Mouse (Mus musculus) liver, embryonic 15.5 days (tissue): ENCODE data around the gene Vps53. TPM values are rescaled to one million over a fixed set of nuclear protein-coding genes. Genes with fewer than 3 reads are reported as not detected.

Experiments
- ATAC-seq: fragments of 200-750 bp; cut with Nextera tagmentation; 2 replicates; pipeline ENCODE4 v1.8.0; 2017; ENCODE audit warnings: moderate number of reproducible peaks, mild to moderate bottlenecking, moderate library complexity; ENCODE audit not compliant: insufficient read depth
- H3K27ac ChIP-seq: fragments of 300-500 bp; sonication (generic); replicated peaks from 2 replicates; pipeline ENCODE4 v1.5.1; 2015; ENCODE audit warnings: mild to moderate bottlenecking, inconsistent platforms
- H3K27me3 ChIP-seq: fragments of 300-500 bp; sonication (generic); 2 replicates; pipeline ENCODE4 v1.6.1; 2015; ENCODE audit warnings: mild to moderate bottlenecking, inconsistent platforms
- H3K36me3 ChIP-seq: fragments of 300-500 bp; sonication (generic); replicated peaks from 2 replicates; pipeline ENCODE4 v1.6.1; 2015; ENCODE audit warnings: moderate library complexity, mild to moderate bottlenecking, inconsistent platforms
- H3K4me1 ChIP-seq: fragments of 300-500 bp; sonication (generic); replicated peaks from 2 replicates; pipeline ENCODE4 v1.6.1; 2015; ENCODE audit warnings: inconsistent platforms
- H3K4me2 ChIP-seq: fragments of 300-500 bp; sonication (generic); 2 replicates; pipeline ENCODE4 v1.6.1; 2015; ENCODE audit warnings: moderate library complexity, mild to moderate bottlenecking, inconsistent platforms
- H3K4me3 ChIP-seq: fragments of 300-500 bp; sonication (generic); replicated peaks from 2 replicates; pipeline ENCODE4 v1.5.1; 2015; ENCODE audit warnings: mild to moderate bottlenecking, inconsistent platforms
- H3K9ac ChIP-seq: fragments of 300-500 bp; sonication (generic); 2 replicates; pipeline ENCODE4 v1.6.1; 2015; ENCODE audit warnings: moderate library complexity, mild to moderate bottlenecking, inconsistent platforms
- H3K9me3 ChIP-seq: fragments of 300-500 bp; sonication (generic); replicated peaks from 2 replicates; pipeline ENCODE4 v1.6.1; 2016; ENCODE audit warnings: inconsistent platforms
- WGBS: fragments of 180-500 bp; shearing (Covaris S2); methylation state at CpG from one replicate; pipeline ENCODE4 v1.1.7; 2015; ENCODE audit warnings: mixed read lengths; ENCODE audit not compliant: insufficient replicate concordance; 5-methylcytosine and 5-hydroxymethylcytosine counted together
- polyA plus RNA-seq: library from polyadenylated mRNA; unstranded; fragments of >200 nt; fragmentation: Nextera tagmentation; extraction: Ambion mirVana; gene quantifications from 2 replicates; pipeline ENCODE4 v1.2.1, GENCODE M21; 2015

Vps53 gene
- polyA plus RNA-seq, 1 experiment from 2014 or later = 13.5 TPM

DNA sequence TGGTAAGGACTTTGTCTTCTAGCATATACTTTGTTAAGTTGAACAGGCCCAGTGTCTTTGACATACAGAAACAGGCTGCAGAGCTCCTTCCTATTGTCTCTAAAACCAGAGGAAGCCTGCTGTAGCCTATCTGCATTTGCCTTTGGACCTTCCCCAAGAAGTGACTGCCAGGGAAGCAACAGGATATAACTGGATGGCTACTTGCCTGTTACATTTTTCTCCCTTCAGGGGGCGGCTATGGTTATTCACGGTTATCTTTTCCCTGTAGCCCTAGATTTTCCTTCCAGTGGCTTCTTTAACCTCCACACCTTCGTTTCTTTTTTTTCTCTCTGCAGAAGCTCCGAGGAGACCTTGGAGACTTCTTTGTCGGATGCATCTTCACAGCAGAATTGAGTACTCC, 27.3 kb upstream of the Vps53 start:
- no peak for ATAC-seq
- H3K9ac ChIP-seq = no peak overlapping the region

DNA sequence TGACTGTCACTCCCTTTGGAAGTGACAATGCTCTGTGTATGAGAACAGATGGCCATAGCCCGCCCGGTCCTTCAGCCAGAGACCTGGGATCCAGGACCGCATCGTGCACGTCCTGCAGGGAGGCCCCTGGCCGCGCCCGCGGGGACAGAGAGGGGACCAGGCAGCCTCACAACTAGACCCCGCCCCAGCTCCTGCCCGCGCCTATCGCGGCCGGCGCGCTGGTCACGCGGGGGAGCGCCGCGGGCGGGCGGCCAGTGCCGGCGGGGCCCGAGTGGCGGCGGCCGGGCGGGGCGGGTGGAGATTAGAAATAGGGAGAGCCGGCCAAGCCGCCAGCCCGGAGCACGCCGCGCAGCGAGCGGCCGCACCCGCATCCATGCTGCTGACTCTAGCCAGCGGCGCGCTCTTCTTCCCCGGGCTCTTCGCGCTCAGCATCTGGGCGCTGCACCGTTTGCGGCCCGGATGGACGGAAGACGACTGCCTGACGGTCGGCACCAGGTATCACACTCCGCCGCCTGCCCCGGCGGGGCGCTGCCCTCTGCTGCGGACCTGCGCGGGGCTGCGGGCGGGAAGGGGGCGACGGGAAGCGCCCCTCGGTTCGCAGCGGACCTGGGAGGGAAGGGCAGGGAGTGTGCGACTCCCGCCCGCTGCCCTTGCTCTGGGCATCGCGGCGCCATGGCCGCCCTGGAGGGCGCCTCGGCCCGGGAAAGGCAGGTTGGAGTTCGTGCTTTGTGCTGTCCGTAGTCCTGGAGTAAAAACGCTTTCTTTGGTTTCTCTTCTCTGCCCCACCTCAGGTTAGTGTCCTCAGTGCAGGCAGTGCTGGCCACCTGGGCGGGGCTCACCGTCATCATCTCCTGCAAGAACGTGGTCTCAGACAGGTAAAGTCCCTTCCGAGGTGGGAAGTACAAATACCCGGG, 22.6 kb upstream of the Vps53 start:
- Histone ChIP-seq H3K4me3 (peak overlapping the region; percentile 67), H3K9ac (peak overlapping the region; percentile 65), H3K4me1 (peaks cover 20% of the 10 kb centered on the region), H3K9me3 (no peaks in the 10 kb centered on the region), H3K27ac (no peak overlapping the region), H3K27me3 (peaks cover 54% of the 10 kb centered on the region), H3K36me3 (no peaks in the 10 kb centered on the region), H3K4me2 (peak overlapping the region; percentile 98)
- under 1% methylated on average over 89 of the region's 90 CpGs for WGBS
- peak; percentile 96 for ATAC-seq

More for the DNA sequence above, 27.3 kb upstream of the Vps53 start:
- Histone ChIP-seq H3K9me3 (no peaks in the 10 kb centered on the region), H3K36me3 (peaks cover 11% of the 10 kb centered on the region), H3K4me1 (peaks cover 15% of the 10 kb centered on the region), H3K27ac (no peak overlapping the region), H3K27me3 (peaks cover 28% of the 10 kb centered on the region), H3K4me3 (no peak overlapping the region), H3K4me2 (no peak overlapping the region)
- WGBS = 79% methylated on average over 5 of the region's 5 CpGs

DNA sequence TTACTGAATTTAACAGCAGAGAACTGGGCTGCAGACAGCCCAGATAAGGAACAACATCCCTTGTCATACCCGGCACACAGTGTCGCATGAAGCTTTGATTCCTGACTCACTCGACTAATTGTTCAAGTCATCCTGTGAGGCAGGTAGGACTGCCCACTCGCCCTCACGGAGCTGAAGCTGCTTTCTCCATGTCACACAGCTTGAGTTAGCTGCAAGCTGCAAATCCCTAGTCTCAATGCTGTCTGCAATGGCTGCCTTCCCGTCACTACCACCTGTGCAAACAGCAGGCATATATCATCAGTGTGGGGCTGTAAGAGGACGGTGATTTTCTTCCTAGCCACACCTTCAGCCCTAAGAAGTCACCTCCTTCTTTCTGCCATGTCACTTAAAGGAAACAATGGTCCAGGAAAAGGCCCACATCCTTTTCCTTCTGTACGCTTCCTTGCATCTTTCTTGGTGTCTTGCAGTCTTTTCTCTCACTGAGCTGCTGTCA, 17.6 kb upstream of the Vps53 start:
- ATAC-seq = no peak
- Histone ChIP-seq H3K4me1 (peaks cover 8% of the 10 kb centered on the region), H3K4me3 (no peak overlapping the region), H3K27me3 (peaks cover 28% of the 10 kb centered on the region), H3K9me3 (no peaks in the 10 kb centered on the region), H3K27ac (no peak overlapping the region), H3K4me2 (no peak overlapping the region), H3K36me3 (no peaks in the 10 kb centered on the region), H3K9ac (no peak overlapping the region)
- 39% methylated on average over 8 of the region's 8 CpGs for WGBS

DNA sequence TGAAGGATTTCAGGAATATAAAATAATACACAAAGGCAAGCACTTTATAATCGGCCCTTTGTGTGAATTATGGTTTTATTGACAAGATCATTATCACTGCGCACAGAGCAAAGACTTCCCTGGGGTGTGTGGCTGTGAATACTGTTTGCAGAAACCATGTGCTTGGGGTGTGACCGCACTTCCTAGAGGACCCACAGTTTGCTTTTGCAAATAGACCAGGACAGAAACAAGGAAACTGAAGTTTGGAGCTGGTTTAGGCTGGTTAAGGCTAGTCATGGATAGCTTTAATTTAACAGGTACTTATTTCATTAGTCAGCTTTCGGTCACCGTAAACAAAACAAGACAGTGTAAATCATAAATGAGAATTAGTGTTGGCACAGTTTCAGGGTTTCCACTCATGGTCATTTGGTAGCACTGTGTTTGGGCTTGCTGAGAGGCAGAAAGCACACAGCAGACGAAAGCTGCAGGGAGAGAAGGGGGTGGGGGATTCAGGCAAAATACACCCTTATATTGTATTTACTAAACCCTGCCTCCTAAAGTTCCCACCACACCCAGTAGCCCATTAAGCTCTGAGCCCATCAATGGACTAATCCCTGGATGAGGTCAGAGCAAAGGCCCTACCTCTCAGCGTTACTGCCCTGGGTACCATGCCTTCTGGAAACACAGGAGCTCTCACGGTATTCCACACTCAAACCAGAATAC, 17.0 kb upstream of the Vps53 start:
- ATAC-seq = no peak
- H3K9me3 ChIP-seq = no peaks in the 10 kb centered on the region
- no peak overlapping the region for H3K4me3 ChIP-seq
- H3K4me1 ChIP-seq = peaks cover 2% of the 10 kb centered on the region; the same call in 1 of the 2 replicates
- H3K36me3 ChIP-seq = no peaks in the 10 kb centered on the region
- no peak overlapping the region for H3K4me2 ChIP-seq
- peaks cover 22% of the 10 kb centered on the region for H3K27me3 ChIP-seq
- no peak overlapping the region for H3K9ac ChIP-seq
- WGBS = 59% methylated on average over 8 of the region's 8 CpGs
- no peak overlapping the region for H3K27ac ChIP-seq

DNA sequence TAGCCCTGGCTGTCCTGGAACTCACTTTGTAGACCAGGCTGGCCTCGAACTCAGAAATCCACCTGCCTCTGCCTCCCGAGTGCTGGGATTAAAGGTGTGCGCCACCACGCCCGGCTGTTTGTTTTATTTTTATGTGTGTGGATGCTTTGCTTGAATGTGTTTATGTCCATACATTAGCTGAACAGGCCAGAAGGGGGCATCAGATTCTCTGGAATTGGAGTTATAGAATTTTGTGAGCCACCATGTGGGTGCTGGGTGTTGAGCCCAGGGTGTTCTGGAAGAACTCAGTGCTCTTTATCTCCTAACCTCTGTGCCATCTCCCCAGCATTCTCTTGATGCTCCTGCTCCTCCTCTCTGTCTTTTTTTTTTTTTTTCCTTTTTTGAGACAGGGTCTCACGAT, 7.5 kb upstream of the Vps53 start:
- Histone ChIP-seq H3K4me2 (no peak overlapping the region), H3K4me1 (no peaks in the 10 kb centered on the region), H3K9me3 (no peaks in the 10 kb centered on the region), H3K9ac (no peak overlapping the region), H3K27me3 (no peaks in the 10 kb centered on the region), H3K27ac (no peak overlapping the region), H3K36me3 (no peaks in the 10 kb centered on the region), H3K4me3 (no peak overlapping the region)
- 72% methylated on average over 6 of the region's 6 CpGs for WGBS
- no peak for ATAC-seq

DNA sequence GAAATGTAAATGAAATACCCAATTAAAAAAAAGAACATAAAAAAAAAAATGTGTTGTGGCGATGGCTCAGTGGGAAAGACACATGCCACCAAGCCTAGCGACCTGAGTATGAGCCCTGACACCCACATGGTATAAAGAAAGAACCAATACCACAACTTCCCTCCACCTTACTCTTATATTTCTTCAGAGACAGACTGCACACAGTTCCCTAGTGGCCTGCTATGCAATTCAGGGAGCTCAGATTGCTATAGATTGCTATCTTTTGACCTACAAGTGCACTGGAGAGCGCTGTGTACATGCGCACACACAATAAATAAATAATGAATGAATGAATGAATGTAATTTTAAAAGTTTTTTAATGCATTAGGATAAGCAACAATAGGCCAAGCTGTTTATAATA, 4.3 kb upstream of the Vps53 start:
- Histone ChIP-seq H3K36me3 (0 out of 2 replicates have a peak, but pooled peaks cover 4% of the 10 kb centered on the region), H3K9me3 (no peaks in the 10 kb centered on the region), H3K4me3 (no peak overlapping the region), H3K27me3 (no peaks in the 10 kb centered on the region), H3K9ac (no peak overlapping the region), H3K4me1 (peaks cover 9% of the 10 kb centered on the region), H3K27ac (no peak overlapping the region), H3K4me2 (no peak overlapping the region)
- WGBS = 78% methylated on average over 4 of the region's 4 CpGs
- no peak for ATAC-seq

DNA sequence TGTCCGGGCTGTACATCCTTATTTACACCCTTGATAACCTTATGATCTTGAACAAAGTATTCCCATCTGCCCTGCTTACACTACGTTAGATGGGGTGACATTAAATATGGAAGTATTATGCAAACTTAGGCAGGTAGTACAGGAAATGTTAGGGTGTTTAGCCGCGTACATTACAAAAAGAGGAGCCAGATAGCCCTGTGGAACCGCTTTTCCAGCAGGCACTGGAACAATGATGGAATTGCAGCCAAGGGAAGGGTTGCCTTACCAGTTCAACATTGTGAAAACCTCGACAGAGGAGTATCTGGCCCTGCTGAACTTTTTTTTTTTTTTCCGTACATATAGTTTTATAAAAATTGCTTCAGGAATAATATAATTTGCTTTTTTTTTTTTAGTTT, 696 bp upstream of the Vps53 start:
- H3K4me3 ChIP-seq = peak overlapping the region; percentile 81
- peaks cover 14% of the 10 kb centered on the region; the same call in 1 of the 2 replicates for H3K36me3 ChIP-seq
- H3K4me1 ChIP-seq = peaks cover 15% of the 10 kb centered on the region
- no peak for ATAC-seq
- no peaks in the 10 kb centered on the region for H3K9me3 ChIP-seq
- 11% methylated on average over 7 of the region's 7 CpGs for WGBS
- peak overlapping the region; percentile 85 for H3K9ac ChIP-seq
- H3K27ac ChIP-seq = peak overlapping the region; percentile 73; the same call in 1 of the 2 replicates
- peak overlapping the region; percentile 88 for H3K4me2 ChIP-seq
- H3K27me3 ChIP-seq = no peaks in the 10 kb centered on the region

DNA sequence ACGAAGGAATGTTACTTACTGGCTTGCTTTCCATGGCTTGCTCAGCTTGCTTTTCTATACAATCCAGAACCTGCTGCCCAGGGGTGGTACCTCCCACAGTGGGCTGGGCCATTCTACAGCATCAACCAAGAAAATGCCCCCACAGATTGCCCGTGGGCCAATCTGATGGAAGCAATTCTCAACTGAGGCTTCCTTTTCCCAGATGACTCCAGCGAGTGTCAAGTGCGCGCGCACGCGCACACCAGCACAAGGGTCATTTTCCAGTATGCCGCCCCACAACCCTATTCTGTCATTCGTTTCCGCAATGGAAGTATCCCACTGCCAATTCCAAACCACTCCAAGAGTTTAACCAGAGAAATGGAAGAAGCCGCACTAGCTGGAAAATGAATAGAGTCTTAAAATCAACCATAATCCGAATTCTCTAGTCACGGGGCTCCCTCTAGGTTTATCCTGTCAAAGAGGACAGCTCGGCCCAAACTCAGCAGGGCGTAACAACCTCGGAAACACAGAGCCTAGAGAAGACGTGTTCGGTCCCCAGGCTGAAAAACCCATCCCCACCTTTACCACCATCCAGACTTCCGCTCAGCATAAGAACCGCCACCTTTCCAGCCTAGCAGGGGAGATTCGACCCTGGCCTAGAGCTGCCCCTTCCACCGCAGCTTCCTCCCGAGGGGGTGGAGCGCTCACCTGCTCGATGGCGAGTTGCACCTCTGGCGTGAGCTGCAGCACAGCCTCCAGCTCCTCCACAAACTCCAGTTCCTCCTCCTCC, 537 bp downstream of the Vps53 start:
- H3K4me3 ChIP-seq = peak overlapping the region; percentile 81
- peak overlapping the region; percentile 85 for H3K9ac ChIP-seq
- peak overlapping the region; percentile 88 for H3K4me2 ChIP-seq
- peak overlapping the region; percentile 73 for H3K27ac ChIP-seq
- H3K27me3 ChIP-seq = no peaks in the 10 kb centered on the region
- peak; percentile 81 for ATAC-seq
- WGBS = 1% methylated on average over 28 of the region's 28 CpGs
- H3K36me3 ChIP-seq = peaks cover 20% of the 10 kb centered on the region; the same call in 1 of the 2 replicates
- H3K4me1 ChIP-seq = peaks cover 15% of the 10 kb centered on the region
- no peaks in the 10 kb centered on the region for H3K9me3 ChIP-seq

DNA sequence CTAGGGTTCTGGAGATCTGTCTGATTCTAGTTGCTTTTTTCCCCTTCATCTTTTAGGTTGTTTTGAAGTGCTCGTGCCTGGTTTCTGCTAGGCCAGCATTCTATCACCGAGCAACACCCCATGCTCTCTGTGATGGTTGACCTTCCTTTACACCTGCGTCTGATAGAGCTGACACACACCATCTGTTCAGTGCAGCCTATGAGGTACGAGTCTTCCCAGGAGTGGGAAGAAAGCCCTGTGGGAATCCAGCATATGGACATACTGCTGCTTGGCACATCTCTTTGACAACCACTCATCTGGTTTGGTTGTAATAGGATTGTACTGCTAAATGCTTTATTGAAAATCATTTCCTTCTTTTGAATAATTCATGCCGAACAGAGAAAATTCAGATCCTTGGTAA, 9.2 kb downstream of the Vps53 start:
- no peak for ATAC-seq

DNA sequence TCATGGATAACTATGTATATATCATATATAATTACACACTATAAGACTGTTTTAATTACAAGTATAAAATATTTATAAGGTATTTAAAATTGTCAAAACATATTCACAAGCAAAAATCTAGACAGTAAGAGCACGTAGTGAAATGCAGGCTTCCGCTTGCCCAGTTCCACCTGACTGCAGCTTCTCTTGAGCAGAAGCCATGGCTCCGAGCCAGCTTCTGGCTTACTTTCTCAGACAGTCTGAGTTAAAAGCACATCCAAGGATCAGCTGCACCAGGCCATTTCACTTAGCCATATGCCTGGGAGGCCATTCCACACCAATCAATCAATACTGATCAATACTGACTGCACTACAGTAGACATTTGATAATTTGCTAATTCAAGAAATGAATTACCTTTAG, 10.5 kb downstream of the Vps53 start:
- H3K4me3 ChIP-seq = no peak overlapping the region
- H3K4me1 ChIP-seq = 0 out of 2 replicates have a peak, but pooled peaks cover 4% of the 10 kb centered on the region
- H3K9me3 ChIP-seq = no peaks in the 10 kb centered on the region
- H3K4me2 ChIP-seq = no peak overlapping the region
- H3K9ac ChIP-seq = no peak overlapping the region
- no peaks in the 10 kb centered on the region for H3K27me3 ChIP-seq
- H3K27ac ChIP-seq = no peak overlapping the region
- H3K36me3 ChIP-seq = peaks cover 18% of the 10 kb centered on the region; the same call in 1 of the 2 replicates
- WGBS = 81% methylated on average over 3 of the region's 3 CpGs
- ATAC-seq = no peak

More for the DNA sequence above, 9.2 kb downstream of the Vps53 start:
- 74% methylated on average over 5 of the region's 5 CpGs for WGBS
- Histone ChIP-seq H3K4me2 (no peak overlapping the region), H3K27ac (no peak overlapping the region), H3K4me3 (no peak overlapping the region), H3K36me3 (peaks cover 23% of the 10 kb centered on the region; the same call in 1 of the 2 replicates), H3K9ac (no peak overlapping the region), H3K27me3 (no peaks in the 10 kb centered on the region), H3K4me1 (0 out of 2 replicates have a peak, but pooled peaks cover 4% of the 10 kb centered on the region), H3K9me3 (no peaks in the 10 kb centered on the region)
